Mouse (Mus musculus) lung, adult 2 months (tissue): ENCODE measurements at regions not wholly inside any gene's neighbourhood (a gene's known extent, or its start where the extent isn't known, plus 50 kb on each side); places are given as distances from the start of the nearest gene placed in this dataset.

ENCODE experiments used
- CTCF ChIP-seq: fragments of 200-500 bp; IDR thresholded peaks from 2 replicates; pipeline ENCODE4 v1.5.1; 2011; ENCODE audit warnings: mild to moderate bottlenecking, low read length, control low read depth; ENCODE audit not compliant: insufficient read depth
- POLR2A ChIP-seq: fragments of 200-500 bp; IDR thresholded peaks from 2 replicates; pipeline ENCODE4 v1.6.1; 2011; ENCODE audit warnings: low read depth, mild to moderate bottlenecking, control low read depth, low read length, borderline replicate concordance; ENCODE audit errors: extremely low read depth

GRCm38 (mm10) chr8:40005207-40005837 is 669.6 kb upstream of the Adam24 start:
- TF ChIP-seq CTCF (no peak), POLR2A (no peak)
